Mouse (Mus musculus) thymus, adult 2 months (tissue): ENCODE measurements at regions not wholly inside any gene's neighbourhood (a gene's known extent, or its start where the extent isn't known, plus 50 kb on each side); places are given as distances from the start of the nearest gene placed in this dataset.
"Not testable (repeated sequence)": the region's sequence is repeated elsewhere in the genome, so short reads cannot be mapped to it uniquely, and the experiment has no call there.

Source experiments
- DNase-seq: peaks from one replicate; pipeline ENCODE4 v3.0.0; 2021
- H3K27ac ChIP-seq: fragments of 200-500 bp; 2 replicates; pipeline ENCODE4 v1.5.1; 2012; ENCODE audit warnings: low read length, control low read depth; ENCODE audit not compliant: control insufficient read depth, insufficient read depth
- H3K27me3 ChIP-seq: fragments of 200-500 bp; 2 replicates; pipeline ENCODE4 v1.6.1; 2012; ENCODE audit warnings: mild to moderate bottlenecking, low read length, moderate library complexity, mixed read lengths; ENCODE audit not compliant: control insufficient read depth, insufficient read depth
- H3K36me3 ChIP-seq: fragments of 200-500 bp; 2 replicates; pipeline ENCODE4 v1.6.1; 2012; ENCODE audit warnings: mild to moderate bottlenecking, low read length, moderate library complexity; ENCODE audit not compliant: control insufficient read depth, insufficient read depth
- H3K4me1 ChIP-seq: fragments of 200-500 bp; replicated peaks from 2 replicates; pipeline ENCODE4 v1.6.1; 2012; ENCODE audit warnings: low read length; ENCODE audit not compliant: control insufficient read depth, insufficient read depth
- H3K4me3 ChIP-seq: fragments of 200-500 bp; 2 replicates; pipeline ENCODE4 v1.5.1; 2012; ENCODE audit warnings: mild to moderate bottlenecking, low read length, control low read depth, moderate library complexity; ENCODE audit not compliant: control insufficient read depth, insufficient read depth
- CTCF ChIP-seq: fragments of 200-500 bp; IDR thresholded peaks from 2 replicates; pipeline ENCODE4 v1.5.1; 2012; ENCODE audit warnings: mild to moderate bottlenecking, control low read depth, low read length, moderate library complexity, borderline replicate concordance; ENCODE audit not compliant: control insufficient read depth, poor library complexity, insufficient read depth; ENCODE audit errors: extremely low read depth
- POLR2A ChIP-seq: fragments of 200-500 bp; IDR thresholded peaks from 2 replicates; pipeline ENCODE4 v1.6.1; 2012; ENCODE audit warnings: mild to moderate bottlenecking, low read length, control low read depth, moderate library complexity; ENCODE audit not compliant: control insufficient read depth, poor library complexity, insufficient read depth; ENCODE audit errors: extremely low read depth
- WGBS: fragments of 180-500 bp; shearing (Covaris S2); methylation state at CpG from one replicate; pipeline ENCODE4 v1.1.7; 2018; 5-methylcytosine and 5-hydroxymethylcytosine counted together

DNA sequence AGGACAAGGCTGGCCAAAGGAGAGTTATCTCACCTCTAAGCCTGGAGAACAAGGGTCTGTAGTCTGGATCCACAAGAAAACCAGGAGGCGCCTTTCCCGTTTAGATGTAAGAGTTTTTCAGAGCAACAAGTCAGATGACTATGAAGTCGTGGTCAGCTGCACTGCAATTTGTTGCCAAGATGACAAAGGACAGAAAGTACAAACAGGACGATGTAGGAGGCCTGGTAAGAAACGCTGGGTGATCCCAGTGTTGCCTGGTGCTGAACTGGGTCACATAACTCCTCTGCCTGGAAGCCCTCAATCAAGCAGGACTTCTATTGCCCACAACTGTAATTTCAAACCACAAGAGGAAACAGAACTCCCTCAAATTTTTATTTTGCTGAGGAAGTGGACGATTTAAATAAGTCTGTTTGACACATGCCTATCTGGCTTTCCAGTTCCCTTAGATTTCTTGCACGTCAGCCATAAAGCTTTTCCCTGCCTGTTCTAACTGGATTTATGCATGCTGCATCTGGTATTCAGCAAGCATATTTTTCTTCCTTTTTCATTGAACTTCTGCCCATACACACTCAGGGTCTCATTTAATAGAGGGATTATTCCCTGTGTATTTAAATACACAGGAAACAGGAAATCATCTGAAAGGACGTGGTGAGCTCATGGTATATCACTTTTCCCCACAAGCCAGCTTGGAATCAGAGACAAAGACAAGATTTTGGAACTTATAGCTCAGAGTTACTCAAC, 113.5 kb upstream of the Ahi1 start:
- no peak for DNase-seq
- H3K4me1 ChIP-seq: peaks cover 2% of the 10 kb centered on the region; the same call in 1 of the 2 replicates
- no peaks in the 10 kb centered on the region for H3K36me3 ChIP-seq
- H3K27me3 ChIP-seq: no peaks in the 10 kb centered on the region
- H3K27ac ChIP-seq: no peak overlapping the region
- TF ChIP-seq POLR2A: no peak
- no peak for TF ChIP-seq CTCF
- 41% methylated on average over 8 of the region's 8 CpGs for WGBS
- H3K4me3 ChIP-seq: no peak overlapping the region

DNA sequence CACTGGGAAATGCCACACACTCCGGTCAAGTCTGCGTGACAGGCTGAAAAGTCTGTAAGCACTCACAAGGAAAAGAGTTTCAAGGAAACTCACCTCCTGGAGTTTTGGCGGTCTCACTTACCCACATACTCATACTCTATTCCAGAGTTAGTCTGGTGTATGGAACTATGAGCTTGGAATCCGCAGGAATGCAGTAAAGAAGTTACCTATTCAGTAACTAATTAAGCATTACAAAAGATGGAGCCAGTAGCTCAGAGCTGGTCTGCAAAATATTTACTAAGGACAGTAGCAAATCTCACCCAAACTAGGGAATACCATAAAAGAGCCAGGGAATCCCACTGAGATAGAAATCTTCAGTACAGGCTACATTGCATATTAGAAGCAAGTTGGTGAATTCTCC, 111.9 kb upstream of the Pde7b start:
- not testable (repeated sequence) for H3K27me3 ChIP-seq, DNase-seq, H3K27ac ChIP-seq, H3K36me3 ChIP-seq, H3K4me1 ChIP-seq, H3K4me3 ChIP-seq
- WGBS: 98% methylated on average over 4 of the region's 4 CpGs

DNA sequence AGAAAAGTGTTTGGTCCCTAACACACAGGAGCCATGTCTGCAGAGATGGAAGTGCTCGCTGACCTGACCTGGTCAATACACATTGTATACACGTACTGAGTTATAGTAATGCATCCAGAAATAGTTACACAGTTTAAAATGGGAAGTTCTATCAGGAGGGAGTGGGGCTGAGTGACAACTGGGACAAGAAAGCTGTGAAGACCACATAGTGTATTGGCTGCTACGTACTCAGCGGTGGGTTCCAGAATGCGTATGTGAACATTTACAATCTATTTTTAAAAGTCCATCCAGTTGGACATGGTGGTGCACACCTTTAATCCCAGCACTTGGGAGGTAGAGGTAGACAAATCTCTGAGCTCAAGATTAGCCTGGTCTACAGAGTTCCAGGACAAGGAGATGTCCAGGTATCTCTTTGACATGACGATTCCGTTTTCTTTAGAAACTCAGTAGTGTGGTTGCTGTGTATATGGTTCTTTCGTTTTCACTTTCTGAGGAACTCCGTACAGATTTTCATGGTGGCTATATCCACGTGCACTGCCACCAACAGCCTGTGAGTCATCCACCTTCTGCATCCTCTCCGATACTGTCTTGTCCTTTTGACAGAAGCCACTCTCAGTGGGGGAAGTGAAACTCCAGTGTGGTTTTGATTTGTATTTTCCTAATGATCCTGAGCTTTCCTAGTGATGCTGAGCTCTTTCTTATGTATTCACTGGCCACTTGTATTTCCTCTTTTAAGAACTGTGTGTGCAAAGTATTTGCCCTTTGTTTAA, 110.1 kb upstream of the Pde7b start:
- H3K4me3 ChIP-seq: no peak overlapping the region
- DNase-seq: peak; percentile 5
- no peaks in the 10 kb centered on the region for H3K27me3 ChIP-seq
- no peak overlapping the region for H3K27ac ChIP-seq
- H3K36me3 ChIP-seq: no peaks in the 10 kb centered on the region
- 23% methylated on average over 11 of the region's 11 CpGs for WGBS
- TF ChIP-seq POLR2A (no peak), CTCF (no peak)
- peaks cover 2% of the 10 kb centered on the region; the same call in 1 of the 2 replicates for H3K4me1 ChIP-seq

DNA sequence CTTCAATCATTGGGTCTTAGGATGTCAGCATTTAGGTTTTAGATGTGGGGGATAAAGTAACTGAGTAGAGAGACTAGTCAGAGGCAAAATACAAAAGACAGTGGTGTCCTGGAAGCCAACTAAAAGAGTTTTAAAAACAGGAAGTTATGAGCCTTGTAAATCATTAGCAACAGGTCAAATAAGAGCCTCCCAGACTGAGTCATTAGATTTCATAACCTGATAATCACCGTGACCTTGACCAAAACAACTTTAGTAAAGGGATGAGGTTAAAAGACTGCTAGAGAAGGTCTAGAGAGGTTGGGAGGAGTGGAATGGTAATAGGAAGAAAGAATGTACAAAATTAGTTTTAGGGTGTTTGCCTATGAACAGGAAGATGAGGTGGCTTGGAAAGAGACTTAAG, 103.4 kb upstream of the Pde7b start:
- TF ChIP-seq CTCF (no peak), POLR2A (no peak)
- Histone ChIP-seq H3K27me3 (no peaks in the 10 kb centered on the region), H3K36me3 (no peaks in the 10 kb centered on the region), H3K27ac (no peak overlapping the region), H3K4me1 (no peaks in the 10 kb centered on the region), H3K4me3 (no peak overlapping the region)
- DNase-seq: no peak
- WGBS: 53% methylated on average over 1 of the region's 1 CpGs

DNA sequence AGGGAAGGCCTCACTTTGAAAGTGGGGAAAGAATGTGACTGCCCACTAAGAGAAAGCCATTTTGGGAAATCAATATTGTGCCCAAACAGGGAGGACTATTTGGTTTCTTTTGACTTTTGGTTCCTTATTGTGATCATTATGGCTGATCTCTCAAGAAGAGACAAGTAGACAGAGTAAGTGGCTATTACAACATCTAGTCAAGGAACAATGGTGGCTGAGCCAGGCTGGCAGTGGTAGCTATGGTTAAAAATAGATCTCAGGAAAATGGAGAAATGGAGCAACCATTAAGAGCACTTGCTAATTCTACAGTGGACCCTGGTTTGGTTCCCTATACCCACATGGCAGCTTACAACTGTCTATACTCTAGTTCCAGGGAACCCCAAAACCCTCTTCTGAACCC, 102.6 kb upstream of the Pde7b start:
- Histone ChIP-seq H3K36me3 (no peaks in the 10 kb centered on the region), H3K4me1 (no peaks in the 10 kb centered on the region), H3K4me3 (no peak overlapping the region), H3K27ac (no peak overlapping the region), H3K27me3 (no peaks in the 10 kb centered on the region)
- DNase-seq: no peak
- no peak for TF ChIP-seq CTCF
- TF ChIP-seq POLR2A: no peak

DNA sequence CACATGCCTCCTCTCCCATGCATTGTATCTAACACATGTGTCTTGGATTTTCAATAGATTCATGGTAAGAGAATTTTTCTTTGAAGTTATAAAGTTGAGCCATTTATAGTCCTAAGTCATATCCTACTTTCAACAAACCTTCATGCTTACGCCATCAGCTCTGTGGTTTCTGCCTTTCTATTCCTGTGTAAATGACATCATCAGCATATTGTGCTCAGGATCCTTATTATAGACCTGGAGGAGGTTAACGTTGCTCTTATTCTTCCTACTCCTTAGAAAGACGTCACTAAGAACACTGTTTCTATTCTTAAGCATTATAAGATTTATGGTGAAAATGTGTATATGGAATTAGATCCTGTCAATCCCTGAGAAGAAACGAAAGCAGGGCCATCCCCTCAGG, 93.7 kb upstream of the Pde7b start:
- Histone ChIP-seq H3K27me3 (no peaks in the 10 kb centered on the region), H3K36me3 (no peaks in the 10 kb centered on the region), H3K27ac (no peak overlapping the region), H3K4me3 (no peak overlapping the region), H3K4me1 (no peaks in the 10 kb centered on the region)
- DNase-seq: no peak
- WGBS: 67% methylated on average over 4 of the region's 4 CpGs
- no peak for TF ChIP-seq CTCF
- TF ChIP-seq POLR2A: no peak
